Mouse (Mus musculus) erythroblast, embryonic 14.5 days (primary cell): Measurements from ENCODE around the gene Unc79. TPM values are rescaled to one million over a fixed set of nuclear protein-coding genes. Genes with fewer than 3 reads are reported as not detected.

ENCODE experiments used
- H3K27me3 ChIP-seq: 2 replicates; pipeline ENCODE4 v1.6.1; 2012; ENCODE audit warnings: inconsistent platforms; ENCODE audit not compliant: control insufficient read depth
- H3K36me3 ChIP-seq: 2 replicates; pipeline ENCODE4 v1.6.1; 2012; ENCODE audit warnings: mild to moderate bottlenecking, inconsistent platforms; ENCODE audit not compliant: control insufficient read depth
- H3K4me1 ChIP-seq: 2 replicates; pipeline ENCODE4 v1.6.1; 2012; ENCODE audit warnings: inconsistent platforms; ENCODE audit not compliant: control insufficient read depth
- H3K4me3 ChIP-seq: replicated peaks from 2 replicates; pipeline ENCODE3; 2012; ENCODE audit warnings: moderate library complexity, mild to moderate bottlenecking, inconsistent platforms
- H3K9me3 ChIP-seq: 2 replicates; pipeline ENCODE4 v1.6.1; 2012; ENCODE audit warnings: low read length, inconsistent platforms, mixed read lengths; ENCODE audit not compliant: control insufficient read depth
- GATA1 ChIP-seq: IDR thresholded peaks from 2 replicates; pipeline ENCODE4 v1.6.1; 2012; ENCODE audit warnings: low read length, inconsistent platforms, mixed read lengths
- TAL1 ChIP-seq: IDR thresholded peaks from 3 replicates; pipeline ENCODE4 v1.6.1; 2012; ENCODE audit warnings: low read length, inconsistent platforms, mixed read lengths
- polyA plus RNA-seq: library from polyadenylated mRNA; stranded (reverse); fragments of >175 nt; gene quantifications from 2 replicates; pipeline ENCODE4 v1.2.3, GENCODE M21; 2012

Gene Unc79
- polyA plus RNA-seq, 1 experiment = not detected

GRCm38 (mm10) chr12:103100088-103100487 lies 151.4 kb downstream of the Unc79 start:
- no peaks in the 10 kb centered on the region for H3K4me1 ChIP-seq

GRCm38 (mm10) chr12:103103041-103103440 lies 154.4 kb downstream of the Unc79 start:
- Histone ChIP-seq H3K27me3 (no peaks in the 10 kb centered on the region), H3K4me3 (no peak overlapping the region), H3K4me1 (no peaks in the 10 kb centered on the region), H3K9me3 (no peaks in the 10 kb centered on the region), H3K36me3 (no peaks in the 10 kb centered on the region)
- TF ChIP-seq GATA1 (no peak), TAL1 (no peak)

More at GRCm38 (mm10) chr12:103100088-103100487, 151.4 kb downstream of the Unc79 start:
- Histone ChIP-seq H3K27me3 (no peaks in the 10 kb centered on the region), H3K36me3 (no peaks in the 10 kb centered on the region), H3K4me3 (no peak overlapping the region), H3K9me3 (no peaks in the 10 kb centered on the region)
- TF ChIP-seq GATA1 = no peak
- no peak for TF ChIP-seq TAL1

GRCm38 (mm10) chr12:103103601-103104000 lies 154.9 kb downstream of the Unc79 start:
- TF ChIP-seq GATA1 (no peak), TAL1 (no peak)
- no peaks in the 10 kb centered on the region for H3K4me1 ChIP-seq
- no peaks in the 10 kb centered on the region for H3K27me3 ChIP-seq
- no peak overlapping the region for H3K4me3 ChIP-seq
- H3K9me3 ChIP-seq = no peaks in the 10 kb centered on the region
- H3K36me3 ChIP-seq = no peaks in the 10 kb centered on the region

- TF ChIP-seq TAL1 (no peak), GATA1 (no peak)
- Histone ChIP-seq H3K27me3 (no peaks in the 10 kb centered on the region), H3K36me3 (no peaks in the 10 kb centered on the region), H3K4me3 (no peak overlapping the region), H3K9me3 (peaks cover 3% of the 10 kb centered on the region; the same call in 1 of the 2 replicates), H3K4me1 (no peaks in the 10 kb centered on the region)
Observed at GRCm38 (mm10) chr12:103109301-103109700, 160.6 kb downstream of the Unc79 start.

GRCm38 (mm10) chr12:103116639-103117038 lies 168.0 kb downstream of the Unc79 start:
- Histone ChIP-seq H3K9me3 (peaks cover 6% of the 10 kb centered on the region), H3K4me1 (no peaks in the 10 kb centered on the region), H3K4me3 (no peak overlapping the region), H3K27me3 (no peaks in the 10 kb centered on the region), H3K36me3 (no peaks in the 10 kb centered on the region)
- no peak for TF ChIP-seq TAL1
- no peak for TF ChIP-seq GATA1

- Histone ChIP-seq H3K9me3 (peaks cover 6% of the 10 kb centered on the region), H3K36me3 (no peaks in the 10 kb centered on the region), H3K4me3 (no peak overlapping the region), H3K27me3 (no peaks in the 10 kb centered on the region), H3K4me1 (no peaks in the 10 kb centered on the region)
- TF ChIP-seq TAL1 = no peak
- TF ChIP-seq GATA1 = no peak
Observed at GRCm38 (mm10) chr12:103117517-103118193, 169.0 kb downstream of the Unc79 start.

GRCm38 (mm10) chr12:103121928-103122327 lies 173.3 kb downstream of the Unc79 start:
- 0 out of 2 replicates have a peak, but pooled peaks cover 2% of the 10 kb centered on the region for H3K9me3 ChIP-seq

GRCm38 (mm10) chr12:103123861-103124260 lies 175.2 kb downstream of the Unc79 start:
- no peaks in the 10 kb centered on the region for H3K36me3 ChIP-seq
- no peaks in the 10 kb centered on the region for H3K4me1 ChIP-seq
- H3K4me3 ChIP-seq = no peak overlapping the region
- no peaks in the 10 kb centered on the region for H3K27me3 ChIP-seq
- 0 out of 2 replicates have a peak, but pooled peaks cover 2% of the 10 kb centered on the region for H3K9me3 ChIP-seq
- TF ChIP-seq TAL1 = no peak
- TF ChIP-seq GATA1 = no peak

More at GRCm38 (mm10) chr12:103121928-103122327, 173.3 kb downstream of the Unc79 start:
- TF ChIP-seq GATA1 = no peak
- TF ChIP-seq TAL1 = no peak
- Histone ChIP-seq H3K4me3 (no peak overlapping the region), H3K36me3 (no peaks in the 10 kb centered on the region), H3K4me1 (no peaks in the 10 kb centered on the region), H3K27me3 (no peaks in the 10 kb centered on the region)

GRCm38 (mm10) chr12:103128914-103129313 lies 180.3 kb downstream of the Unc79 start:
- no peak overlapping the region for H3K4me3 ChIP-seq
- H3K27me3 ChIP-seq = no peaks in the 10 kb centered on the region
- H3K4me1 ChIP-seq = no peaks in the 10 kb centered on the region
- no peaks in the 10 kb centered on the region for H3K36me3 ChIP-seq
- no peaks in the 10 kb centered on the region for H3K9me3 ChIP-seq
- no peak for TF ChIP-seq GATA1
- no peak for TF ChIP-seq TAL1

GRCm38 (mm10) chr12:103129395-103130248 lies 181.0 kb downstream of the Unc79 start:
- Histone ChIP-seq H3K9me3 (no peaks in the 10 kb centered on the region), H3K4me3 (no peak overlapping the region), H3K27me3 (no peaks in the 10 kb centered on the region), H3K4me1 (no peaks in the 10 kb centered on the region), H3K36me3 (no peaks in the 10 kb centered on the region)
- TF ChIP-seq TAL1 (no peak), GATA1 (no peak)
